Mouse (Mus musculus): ENCODE data around the gene Mapk8ip1. TPM values are rescaled to one million over a fixed set of nuclear protein-coding genes. Genes with fewer than 3 reads are reported as not detected.
A peak's percentile ranks its signal among the peaks of the same experiment; 100 is the strongest.

Gene Mapk8ip1
- total RNA-seq (2021), result 100 to 1,000 TPM; 336 to 345 TPM

DNA sequence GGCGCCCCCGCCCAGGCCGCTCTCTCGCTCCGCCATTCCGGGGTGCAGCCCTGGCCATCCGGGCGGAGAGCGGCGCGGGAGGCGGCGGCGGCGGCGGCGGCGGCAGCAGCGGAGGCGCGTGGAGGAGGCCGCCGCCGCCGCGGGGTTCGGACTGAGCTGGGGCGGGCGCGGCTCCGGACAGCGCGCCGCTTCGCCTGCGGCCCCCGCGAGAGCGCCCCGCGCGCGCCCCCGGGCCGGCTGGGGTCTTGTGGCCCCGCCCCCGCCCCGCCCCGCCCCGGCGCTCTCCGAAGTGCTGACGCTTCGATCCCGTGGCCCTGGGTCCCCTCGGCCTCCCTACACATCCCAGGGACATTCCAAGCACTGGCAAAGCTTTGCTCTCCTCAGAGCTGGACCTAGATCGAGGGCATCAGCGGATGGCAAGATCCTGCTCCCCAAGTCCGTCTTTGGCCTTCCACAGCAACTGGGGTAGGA is at the start of gene Mapk8ip1:
Gene Mapk8ip1 (minus strand): TSS at position 173 of the 471 bp plus-strand sequence.
- no peak for DNase-seq

DNA sequence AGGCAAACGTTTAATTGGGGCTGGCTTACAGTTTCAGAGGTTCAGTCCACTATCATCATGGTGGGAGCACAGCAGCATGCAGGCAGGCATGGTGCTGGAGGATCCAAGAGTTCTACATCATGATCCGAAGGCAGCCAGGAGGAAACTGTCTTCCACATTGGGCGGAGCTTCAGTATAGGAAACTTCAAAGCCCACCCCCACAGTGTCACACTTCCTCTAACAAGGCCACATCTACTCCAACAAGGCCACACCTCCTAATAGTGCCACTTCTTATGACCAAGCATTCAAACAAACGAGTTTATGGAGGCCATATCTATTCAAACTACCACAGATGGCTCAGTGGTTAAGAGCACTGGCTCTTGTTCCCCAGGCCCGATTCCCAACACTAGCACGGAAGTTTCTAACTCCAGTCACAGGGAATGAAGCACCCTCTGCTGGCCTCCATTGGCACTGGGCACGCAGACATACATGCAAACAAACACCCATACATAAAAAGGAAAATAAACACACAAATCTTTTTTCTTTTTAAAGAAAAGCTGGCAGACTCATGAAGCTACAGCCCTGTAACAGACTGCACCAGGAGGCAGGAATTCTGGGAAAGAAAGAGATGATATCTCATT is 46.2 kb upstream of the Mapk8ip1 start:
- DNase-seq, result no peak

GRCm38 (mm10) chr2:92446656-92447055 is 45.6 kb upstream of the Mapk8ip1 start:
- no peak for DNase-seq

DNA sequence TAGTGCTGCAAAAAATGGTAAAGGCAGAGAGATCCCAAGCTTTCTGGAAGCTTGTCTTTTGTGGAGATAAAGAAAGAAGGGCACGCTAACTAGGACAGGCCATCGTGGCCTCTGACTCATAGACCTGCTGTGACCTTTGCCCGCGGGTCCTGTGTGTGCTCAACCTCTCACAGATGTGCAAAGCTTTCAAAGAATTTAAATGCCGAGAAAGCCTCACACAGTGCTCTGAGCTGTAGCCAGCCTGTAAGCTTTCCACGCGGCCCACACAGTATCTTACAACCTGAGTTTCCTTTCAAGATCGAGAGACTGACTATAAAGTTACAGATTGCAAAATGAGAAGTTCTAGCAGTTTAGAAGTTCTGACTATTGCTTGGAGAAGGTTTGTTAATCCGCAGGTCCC is 44.8 kb upstream of the Mapk8ip1 start:
- no peak for DNase-seq

DNA sequence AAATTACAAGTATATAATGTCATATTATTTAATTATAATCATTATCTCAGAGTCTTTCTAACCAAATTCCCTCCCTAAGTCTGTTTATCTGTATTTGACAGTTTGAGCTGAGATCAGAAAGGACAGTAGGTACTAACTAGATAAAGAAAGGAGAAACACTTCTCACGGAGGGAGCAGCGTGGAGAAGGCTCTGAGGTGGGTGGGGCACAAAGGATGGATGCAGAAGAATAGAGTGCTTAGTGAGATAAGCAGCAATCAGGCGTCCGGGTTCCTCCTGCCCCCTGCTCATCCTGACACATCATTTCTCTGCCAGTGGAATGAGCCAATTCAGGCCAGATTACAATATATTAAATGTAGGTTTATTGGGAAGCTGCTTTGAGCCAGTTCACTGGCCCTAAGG is 43.3 kb upstream of the Mapk8ip1 start:
- DNase-seq, result no peak

- DNase-seq, result no peak
Measured at GRCm38 (mm10) chr2:92443313-92443712, 42.2 kb upstream of the Mapk8ip1 start.

DNA sequence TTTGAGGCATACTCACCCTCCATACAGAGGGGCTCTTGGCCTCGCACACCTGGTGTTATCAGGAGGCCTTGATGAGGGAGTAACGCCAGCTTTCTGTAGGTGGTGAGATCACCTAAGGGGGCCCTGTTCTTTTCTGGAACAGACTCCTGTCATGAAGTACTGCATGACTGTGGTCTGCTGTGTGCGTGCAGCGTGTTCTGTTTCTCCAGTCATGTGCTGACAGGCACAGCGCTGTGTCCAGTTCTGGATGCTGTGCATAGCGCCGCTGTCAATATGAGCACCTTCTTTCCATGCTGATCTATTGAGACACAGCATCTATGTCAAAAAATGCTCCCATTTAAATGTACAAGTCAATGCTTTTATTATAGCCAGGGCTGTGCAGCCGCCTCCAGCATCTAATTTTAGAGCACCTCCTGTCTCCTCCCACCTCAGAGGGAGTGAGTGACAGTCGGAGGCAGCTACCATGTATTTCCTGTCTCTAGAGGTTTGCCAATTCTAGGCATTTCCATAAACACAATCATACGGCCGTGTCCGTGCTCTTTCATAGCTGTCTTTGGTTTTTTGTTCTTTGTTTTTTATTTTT is 41.4 kb upstream of the Mapk8ip1 start:
- DNase-seq, result no peak

DNA sequence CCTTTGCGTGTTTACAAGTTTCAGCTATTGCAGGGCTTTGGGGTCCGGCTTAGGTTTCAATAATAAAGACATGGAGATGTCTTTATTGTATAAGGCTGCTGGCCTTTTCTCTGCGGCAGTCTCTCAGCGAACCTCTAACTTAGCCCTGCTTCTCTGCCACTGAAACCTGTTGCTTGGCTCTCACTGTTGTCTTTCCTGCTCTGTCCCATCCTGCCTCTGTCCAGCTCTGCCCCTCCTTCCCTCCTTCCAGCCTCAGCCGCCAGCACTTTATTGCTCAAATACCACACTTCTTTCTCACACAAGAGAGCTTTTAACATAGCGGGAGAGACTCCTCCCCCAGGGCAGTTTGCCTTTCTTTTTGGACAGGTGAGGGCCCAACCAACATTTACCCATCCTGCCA is 39.4 kb upstream of the Mapk8ip1 start:
- no peak for DNase-seq

- no peak for DNase-seq
Measured at GRCm38 (mm10) chr2:92438567-92438966, 37.5 kb upstream of the Mapk8ip1 start.

DNA sequence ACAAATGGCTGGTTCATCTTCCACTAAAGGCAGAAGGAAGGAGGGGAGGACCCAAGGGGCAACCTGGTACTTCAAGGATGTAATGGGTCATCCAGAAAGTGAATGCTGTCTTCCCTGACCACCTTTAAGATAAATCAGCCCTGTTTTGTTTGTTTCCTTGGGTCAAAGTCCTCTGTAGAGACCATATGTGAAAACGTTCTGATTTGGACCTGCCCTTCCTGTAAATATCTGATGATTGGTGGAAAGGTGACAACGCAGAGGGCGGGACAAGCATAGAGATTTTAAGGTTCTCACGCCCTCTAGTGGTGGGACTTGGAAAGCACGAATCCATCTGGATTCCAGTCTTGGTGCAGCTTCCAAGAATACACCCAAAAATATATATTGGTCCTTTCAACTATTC is 36.8 kb upstream of the Mapk8ip1 start:
- DNase-seq, result peak; percentile 77 to 81

- DNase-seq, result no peak
Measured at GRCm38 (mm10) chr2:92437366-92437765, 36.3 kb upstream of the Mapk8ip1 start.

DNA sequence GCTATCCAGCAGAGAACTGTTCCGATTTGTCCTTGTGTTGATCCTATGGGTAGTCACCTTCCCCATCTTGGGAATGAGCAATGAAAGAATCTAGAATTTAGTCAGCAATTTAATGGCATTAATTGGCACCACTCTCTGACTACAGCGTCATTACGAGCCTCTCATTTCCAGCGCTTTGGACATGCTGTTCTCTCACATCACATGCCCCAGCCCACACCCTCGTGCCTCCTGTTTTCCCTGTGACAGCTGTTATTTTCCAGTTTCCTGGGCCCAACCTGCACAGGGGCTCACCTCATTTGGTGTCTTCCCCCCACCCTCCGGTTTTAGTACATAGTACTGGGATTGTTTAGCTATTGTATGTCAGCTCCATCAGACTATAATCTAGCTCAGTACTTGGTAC is 34.0 kb upstream of the Mapk8ip1 start:
- DNase-seq, result no peak

DNA sequence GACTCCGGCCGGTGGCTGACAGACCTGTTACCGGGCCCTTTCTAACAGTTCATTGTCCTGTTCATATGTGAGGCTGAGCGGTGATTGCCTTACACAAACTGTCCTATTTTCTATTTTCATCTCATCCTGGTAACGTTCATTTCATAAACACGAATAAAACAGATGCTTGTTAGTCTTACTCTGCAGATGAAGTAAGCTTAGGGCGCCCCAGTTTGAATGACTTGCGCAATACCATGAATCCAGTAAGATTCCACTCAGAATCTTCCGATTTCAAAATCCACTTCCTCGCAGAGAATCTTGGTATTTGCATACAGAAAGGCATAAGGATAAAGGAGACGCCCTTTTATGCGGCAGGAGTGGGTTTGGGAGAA is 33.3 kb upstream of the Mapk8ip1 start:
- DNase-seq, result no peak

- DNase-seq, result peak; percentile 99
Measured at GRCm38 (mm10) chr2:92433578-92434374, 32.7 kb upstream of the Mapk8ip1 start, which contains the start of gene Cry2. Cry2 (minus strand) TSS chr2:92434043.

- no peak for DNase-seq
Measured at GRCm38 (mm10) chr2:92432299-92433295, 31.5 kb upstream of the Mapk8ip1 start.

- DNase-seq, result no peak
Measured at GRCm38 (mm10) chr2:92431611-92432179, 30.6 kb upstream of the Mapk8ip1 start.

DNA sequence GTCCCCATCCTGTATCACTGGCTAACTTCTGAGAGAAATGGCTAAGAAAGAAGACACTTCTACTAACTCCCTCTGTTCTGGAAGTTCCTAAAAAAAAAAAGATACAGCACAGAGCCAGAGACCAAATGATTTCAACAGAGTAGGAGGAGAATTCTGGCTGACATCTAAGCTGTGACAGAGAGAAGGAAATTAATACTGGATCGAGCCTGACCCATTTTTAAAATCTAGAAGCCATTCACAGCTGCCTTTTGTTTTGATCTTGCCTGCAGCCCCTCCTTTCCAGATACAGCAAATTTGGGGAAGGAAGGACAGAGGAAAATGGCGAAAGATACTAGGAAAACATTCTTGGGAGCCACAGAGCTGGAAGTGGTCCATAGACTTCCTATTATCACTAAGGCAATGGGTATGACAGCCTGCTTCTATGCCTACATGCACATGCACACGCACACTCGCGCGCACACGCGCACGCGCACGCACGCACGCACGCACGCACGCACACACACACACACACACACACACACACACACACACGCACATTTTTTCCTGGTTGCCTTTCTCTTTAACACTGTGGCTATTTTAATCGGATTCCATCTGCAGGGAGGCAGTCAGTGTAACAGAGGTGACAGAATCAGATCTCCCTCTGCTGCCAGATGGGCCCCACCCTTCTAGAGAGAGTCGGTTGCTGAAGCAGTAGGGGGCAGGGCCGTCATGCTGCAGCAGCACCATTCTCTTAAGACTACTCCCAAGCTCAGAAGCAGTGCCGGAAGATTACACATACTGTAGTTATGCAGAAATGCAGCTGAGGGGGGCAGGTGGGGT is 29.9 kb upstream of the Mapk8ip1 start:
- DNase-seq, result no peak

GRCm38 (mm10) chr2:92430089-92430488 is 29.0 kb upstream of the Mapk8ip1 start:
- DNase-seq, result no peak

DNA sequence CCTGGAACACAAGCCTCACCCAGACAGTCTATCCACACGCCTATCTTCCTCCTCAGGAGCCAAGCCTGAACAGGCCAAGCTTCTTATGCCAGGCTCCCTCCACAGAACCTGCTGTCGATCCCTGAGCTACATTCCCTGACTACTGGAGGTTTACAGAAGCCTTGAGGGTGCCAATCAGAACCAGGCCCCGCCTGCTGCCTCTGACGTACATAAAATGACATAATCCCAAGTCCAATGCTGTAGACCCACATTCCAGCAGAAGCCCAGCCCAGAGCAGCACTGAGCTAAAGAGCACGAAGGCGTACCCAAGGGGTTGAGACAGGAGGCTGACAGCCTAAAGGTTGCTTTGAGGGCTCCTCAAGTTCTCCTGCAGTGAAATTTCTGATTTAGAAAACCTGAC is 26.8 kb upstream of the Mapk8ip1 start:
- peak; percentile 79 to 81 for DNase-seq

DNA sequence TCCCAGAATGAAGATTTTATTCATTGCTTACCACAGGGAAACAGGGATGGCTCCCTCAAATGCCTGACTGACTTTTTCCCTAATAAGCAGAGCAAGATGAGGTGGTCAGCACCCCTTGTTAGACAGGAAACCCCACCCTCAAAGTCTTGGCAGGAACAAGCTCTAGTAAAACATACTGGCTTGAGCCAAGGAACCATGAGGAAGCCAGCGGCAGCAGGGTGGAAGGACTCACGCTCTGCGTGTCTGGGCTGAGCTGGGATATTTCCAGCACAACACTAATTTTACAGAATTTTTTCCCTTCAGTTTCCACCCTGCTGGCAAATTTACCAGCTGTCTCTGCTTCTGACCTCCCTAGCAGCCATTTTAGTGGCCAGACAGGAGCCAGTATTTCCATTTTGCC is 25.4 kb upstream of the Mapk8ip1 start:
- DNase-seq, result no peak

DNA sequence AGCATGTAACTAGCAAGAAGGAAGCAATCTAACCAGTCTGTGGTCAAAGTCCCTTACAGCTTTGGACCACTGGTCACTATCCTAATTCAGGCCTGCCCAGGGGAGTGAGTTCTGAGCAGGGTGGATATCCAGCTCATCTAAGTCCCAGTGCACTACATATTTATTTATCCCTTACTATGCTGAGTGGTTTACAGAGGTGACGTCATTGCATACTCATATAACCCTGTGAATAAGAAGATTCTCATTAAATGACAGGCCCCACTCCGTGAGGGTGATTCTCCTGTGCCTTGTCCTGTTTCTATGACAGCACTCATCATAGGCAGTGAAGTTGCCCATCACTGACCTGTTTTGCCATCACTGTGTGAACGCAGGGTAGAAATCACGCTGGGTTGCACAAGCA is 24.3 kb upstream of the Mapk8ip1 start:
- DNase-seq, result no peak

All from layer of hippocampus, postnatal 36 days (tissue).